Mouse (Mus musculus) neural tube, embryonic 12.5 days (tissue): ENCODE results near the gene Eef2. TPM values are rescaled to one million over a fixed set of nuclear protein-coding genes. Genes with fewer than 3 reads are reported as not detected.
"Not testable (repeated sequence)": the region's sequence is repeated elsewhere in the genome, so short reads cannot be mapped to it uniquely, and the experiment has no call there.

Source experiments
- ATAC-seq: fragments of 200-750 bp; cut with Nextera tagmentation; 2 replicates; pipeline ENCODE4 v1.8.0; 2017; ENCODE audit warnings: low read depth, mild to moderate bottlenecking, moderate TSS enrichment, moderate library complexity; ENCODE audit not compliant: low FRiP score
- H3K27ac ChIP-seq: fragments of 300-500 bp; sonication (generic); 2 replicates; pipeline ENCODE4 v1.5.1; 2016
- H3K27me3 ChIP-seq: fragments of 300-500 bp; sonication (generic); replicated peaks from 2 replicates; pipeline ENCODE4 v1.6.1; 2016; ENCODE audit warnings: mild to moderate bottlenecking
- H3K36me3 ChIP-seq: fragments of 300-500 bp; sonication (generic); 2 replicates; pipeline ENCODE4 v1.6.1; 2016; ENCODE audit warnings: mild to moderate bottlenecking
- H3K4me1 ChIP-seq: fragments of 300-500 bp; sonication (generic); 2 replicates; pipeline ENCODE4 v1.6.1; 2016
- H3K4me2 ChIP-seq: fragments of 300-500 bp; sonication (generic); replicated peaks from 2 replicates; pipeline ENCODE4 v1.6.1; 2016; ENCODE audit warnings: mild to moderate bottlenecking
- H3K4me3 ChIP-seq: fragments of 300-500 bp; sonication (generic); 2 replicates; pipeline ENCODE4 v1.5.1; 2016
- H3K9ac ChIP-seq: fragments of 300-500 bp; sonication (generic); 2 replicates; pipeline ENCODE4 v1.6.1; 2016; ENCODE audit warnings: mild to moderate bottlenecking
- H3K9me3 ChIP-seq: fragments of 300-500 bp; sonication (generic); 2 replicates; pipeline ENCODE4 v1.6.1; 2016; ENCODE audit warnings: mild to moderate bottlenecking
- WGBS: fragments of 180-500 bp; shearing (Covaris S2); methylation state at CpG from one replicate; pipeline ENCODE4 v1.1.7; 2016; 5-methylcytosine and 5-hydroxymethylcytosine counted together
- polyA plus RNA-seq: library from polyadenylated mRNA; unstranded; fragments of >200 nt; fragmentation: Nextera tagmentation; extraction: Ambion mirVana; gene quantifications from 2 replicates; pipeline ENCODE4 v1.2.1, GENCODE M21; 2016

Gene Eef2
- polyA plus RNA-seq, 1 experiment from 2014 or later: 515 TPM

DNA sequence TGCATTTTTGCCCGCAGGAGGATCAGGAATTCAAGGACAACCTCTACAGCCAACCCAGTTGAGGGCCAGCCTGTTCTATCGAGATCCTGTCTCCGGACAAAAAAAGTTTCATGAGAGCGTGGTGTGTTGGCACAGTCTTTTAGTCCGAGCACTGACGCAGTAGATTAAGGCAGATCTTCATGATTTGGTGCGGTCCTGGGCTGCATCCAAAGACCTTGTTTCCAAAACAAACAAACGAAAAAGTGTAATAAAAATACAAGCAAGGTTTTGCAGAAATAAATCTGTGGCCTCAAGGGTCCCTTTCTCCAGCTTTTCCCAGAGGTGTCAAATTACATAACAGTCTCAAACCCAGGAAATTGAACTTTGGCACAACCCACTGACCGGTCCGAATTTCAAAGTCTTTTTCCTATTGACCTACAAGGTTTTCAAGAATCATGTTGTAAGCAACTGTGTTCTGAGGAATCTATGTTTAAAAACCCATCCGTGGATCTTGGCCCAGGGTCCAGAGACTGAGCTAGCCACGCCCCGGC is 430 bp upstream of the Eef2 start:
- H3K36me3 ChIP-seq: peaks cover 38% of the 10 kb centered on the region
- no peaks in the 10 kb centered on the region for H3K9me3 ChIP-seq
- H3K27ac ChIP-seq: peak overlapping the region; percentile 57; the same call in 1 of the 2 replicates
- H3K27me3 ChIP-seq: no peaks in the 10 kb centered on the region
- peak overlapping the region; percentile 99 for H3K4me2 ChIP-seq
- peak overlapping the region; percentile 10; the same call in 1 of the 2 replicates for H3K9ac ChIP-seq
- H3K4me3 ChIP-seq: peak overlapping the region; percentile 85
- peaks cover 44% of the 10 kb centered on the region for H3K4me1 ChIP-seq
- 9% methylated on average over 13 of the region's 13 CpGs for WGBS
- ATAC-seq: 0 out of 2 replicates have a peak, but pooled peaks have one; percentile 1

DNA sequence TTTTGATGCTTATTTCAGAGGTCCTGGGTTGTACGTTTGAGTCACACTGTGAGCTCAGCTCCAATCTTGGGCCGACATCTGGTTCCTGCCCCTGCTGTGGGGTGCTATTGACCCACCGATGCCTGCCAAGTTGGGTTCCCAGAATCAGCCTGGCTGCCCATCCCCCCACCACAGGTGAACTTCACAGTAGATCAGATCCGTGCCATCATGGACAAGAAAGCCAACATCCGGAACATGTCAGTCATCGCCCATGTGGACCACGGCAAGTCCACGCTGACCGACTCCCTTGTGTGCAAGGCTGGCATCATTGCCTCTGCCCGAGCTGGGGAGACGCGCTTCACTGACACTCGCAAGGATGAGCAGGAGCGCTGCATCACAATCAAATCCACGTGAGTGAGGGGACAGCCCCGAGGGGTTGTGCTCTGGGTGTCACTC is 1.1 kb downstream of the Eef2 start:
- H3K4me3 ChIP-seq: peak overlapping the region; percentile 85
- 16% methylated on average over 16 of the region's 16 CpGs for WGBS
- H3K27me3 ChIP-seq: no peaks in the 10 kb centered on the region
- peak overlapping the region; percentile 93 for H3K9ac ChIP-seq
- ATAC-seq: no peak
- H3K4me1 ChIP-seq: peaks cover 50% of the 10 kb centered on the region
- peak overlapping the region; percentile 99 for H3K4me2 ChIP-seq
- no peaks in the 10 kb centered on the region for H3K9me3 ChIP-seq
- H3K36me3 ChIP-seq: peaks cover 53% of the 10 kb centered on the region
- peak overlapping the region; percentile 77 for H3K27ac ChIP-seq

DNA sequence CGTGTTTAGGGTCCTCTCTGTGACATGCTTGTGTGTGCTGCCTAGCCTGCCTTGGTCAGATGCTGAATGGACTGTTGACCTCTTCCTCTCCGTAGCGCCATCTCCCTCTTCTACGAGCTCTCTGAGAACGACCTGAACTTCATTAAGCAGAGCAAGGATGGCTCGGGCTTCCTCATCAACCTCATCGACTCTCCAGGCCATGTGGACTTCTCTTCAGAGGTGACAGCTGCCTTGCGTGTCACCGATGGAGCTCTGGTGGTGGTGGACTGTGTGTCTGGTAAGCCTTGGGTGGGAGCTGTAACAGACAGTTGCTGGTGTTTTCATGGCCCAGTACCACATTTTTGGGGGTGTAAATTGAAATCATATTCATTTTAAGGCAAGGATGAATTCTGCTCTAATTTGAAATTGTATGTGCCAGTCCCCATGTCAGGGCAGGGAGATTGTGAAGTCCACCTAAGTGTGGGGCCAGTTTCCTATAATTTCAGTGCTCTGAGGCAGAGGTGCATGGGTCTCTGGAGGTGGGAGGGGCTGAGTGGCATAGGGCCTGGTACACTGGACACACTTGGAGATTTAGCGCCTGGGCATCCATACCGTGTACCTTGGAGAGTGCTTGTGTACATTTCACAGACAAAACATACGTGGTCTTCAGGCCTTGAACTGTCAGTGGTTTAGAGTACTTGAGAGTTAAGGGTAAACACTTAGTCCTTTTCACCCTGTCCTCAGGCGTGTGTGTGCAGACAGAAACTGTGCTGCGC is 1.7 kb downstream of the Eef2 start:
- Histone ChIP-seq H3K27ac (no peak overlapping the region), H3K4me3 (peak overlapping the region; percentile 85), H3K27me3 (no peaks in the 10 kb centered on the region), H3K9ac (peak overlapping the region; percentile 93), H3K4me1 (peaks cover 50% of the 10 kb centered on the region), H3K9me3 (no peaks in the 10 kb centered on the region), H3K36me3 (peaks cover 53% of the 10 kb centered on the region), H3K4me2 (peak overlapping the region; percentile 99)
- WGBS: 70% methylated on average over 14 of the region's 14 CpGs
- ATAC-seq: no peak

DNA sequence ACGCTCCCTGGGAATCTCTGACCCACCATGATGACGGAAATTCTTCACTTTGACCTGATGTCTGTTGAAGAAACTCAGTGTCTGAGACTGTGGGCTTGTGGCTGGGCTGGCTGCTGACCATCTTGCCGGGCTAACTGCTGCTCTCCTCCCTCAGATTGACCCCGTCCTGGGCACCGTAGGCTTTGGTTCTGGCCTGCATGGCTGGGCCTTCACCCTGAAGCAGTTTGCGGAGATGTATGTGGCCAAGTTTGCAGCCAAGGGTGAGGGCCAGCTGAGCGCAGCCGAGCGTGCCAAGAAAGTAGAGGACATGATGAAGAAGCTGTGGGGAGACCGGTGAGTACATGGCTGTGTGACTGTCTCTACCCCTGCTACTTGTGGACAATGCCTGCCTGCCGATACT is 2.5 kb downstream of the Eef2 start:
- H3K4me3 ChIP-seq: no peak overlapping the region
- peaks cover 50% of the 10 kb centered on the region for H3K4me1 ChIP-seq
- no peaks in the 10 kb centered on the region for H3K27me3 ChIP-seq
- no peaks in the 10 kb centered on the region for H3K9me3 ChIP-seq
- H3K9ac ChIP-seq: no peak overlapping the region
- ATAC-seq: no peak
- WGBS: 92% methylated on average over 11 of the region's 11 CpGs
- peak overlapping the region; percentile 99; the same call in 1 of the 2 replicates for H3K4me2 ChIP-seq
- H3K36me3 ChIP-seq: peaks cover 53% of the 10 kb centered on the region
- no peak overlapping the region for H3K27ac ChIP-seq

DNA sequence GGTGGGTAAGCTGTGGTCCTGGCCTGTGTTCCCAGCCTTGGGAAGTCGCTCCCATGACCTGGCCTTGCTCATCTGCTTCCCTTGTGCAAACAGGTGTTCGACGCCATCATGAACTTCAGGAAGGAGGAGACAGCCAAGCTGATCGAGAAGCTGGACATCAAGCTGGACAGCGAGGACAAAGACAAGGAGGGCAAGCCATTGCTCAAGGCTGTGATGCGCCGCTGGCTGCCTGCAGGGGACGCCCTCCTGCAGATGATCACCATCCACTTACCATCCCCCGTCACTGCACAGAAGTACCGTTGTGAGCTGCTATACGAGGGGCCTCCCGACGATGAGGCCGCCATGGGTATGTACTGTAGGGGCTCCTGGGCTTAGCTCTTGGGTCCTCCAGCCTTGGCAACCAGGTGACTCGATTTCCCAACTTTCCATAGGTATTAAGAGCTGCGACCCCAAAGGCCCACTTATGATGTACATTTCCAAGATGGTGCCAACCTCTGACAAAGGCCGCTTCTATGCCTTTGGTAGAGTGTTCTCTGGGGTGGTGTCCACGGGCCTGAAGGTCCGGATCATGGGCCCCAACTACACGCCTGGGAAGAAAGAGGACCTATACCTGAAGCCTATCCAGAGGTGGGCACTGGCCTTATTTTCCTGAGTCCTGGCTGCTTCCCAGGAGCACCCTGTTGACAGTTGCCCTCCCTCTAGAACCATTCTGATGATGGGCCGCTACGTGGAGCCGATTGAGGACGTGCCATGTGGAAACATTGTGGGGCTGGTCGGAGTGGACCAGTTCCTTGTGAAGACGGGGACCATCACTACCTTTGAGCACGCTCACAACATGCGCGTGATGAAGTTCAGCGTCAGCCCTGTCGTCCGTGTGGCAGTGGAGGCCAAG is 3.3 kb downstream of the Eef2 start:
- Histone ChIP-seq H3K4me2 (no peak overlapping the region), H3K4me3 (no peak overlapping the region), H3K27me3 (no peaks in the 10 kb centered on the region), H3K36me3 (peaks cover 59% of the 10 kb centered on the region), H3K4me1 (peaks cover 46% of the 10 kb centered on the region), H3K27ac (no peak overlapping the region), H3K9ac (no peak overlapping the region), H3K9me3 (no peaks in the 10 kb centered on the region)
- ATAC-seq: no peak
- 91% methylated on average over 32 of the region's 32 CpGs for WGBS

DNA sequence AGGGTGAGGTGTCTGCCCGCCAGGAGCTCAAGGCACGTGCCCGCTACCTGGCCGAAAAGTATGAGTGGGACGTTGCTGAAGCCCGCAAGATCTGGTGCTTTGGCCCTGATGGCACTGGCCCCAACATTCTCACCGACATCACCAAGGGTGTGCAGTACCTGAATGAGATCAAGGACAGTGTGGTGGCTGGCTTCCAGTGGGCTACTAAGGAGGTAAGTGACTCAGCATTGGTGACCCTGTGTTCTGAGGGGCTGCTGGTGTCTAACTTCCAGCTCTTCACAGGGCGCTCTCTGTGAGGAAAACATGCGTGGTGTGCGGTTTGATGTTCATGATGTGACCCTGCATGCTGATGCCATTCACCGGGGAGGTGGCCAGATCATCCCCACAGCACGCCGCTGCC is 4.5 kb downstream of the Eef2 start:
- WGBS: 93% methylated on average over 13 of the region's 13 CpGs
- Histone ChIP-seq H3K4me2 (no peak overlapping the region), H3K36me3 (peaks cover 71% of the 10 kb centered on the region), H3K9me3 (no peaks in the 10 kb centered on the region), H3K27me3 (no peaks in the 10 kb centered on the region), H3K4me3 (no peak overlapping the region), H3K9ac (no peak overlapping the region), H3K27ac (no peak overlapping the region), H3K4me1 (peaks cover 38% of the 10 kb centered on the region)
- no peak for ATAC-seq

DNA sequence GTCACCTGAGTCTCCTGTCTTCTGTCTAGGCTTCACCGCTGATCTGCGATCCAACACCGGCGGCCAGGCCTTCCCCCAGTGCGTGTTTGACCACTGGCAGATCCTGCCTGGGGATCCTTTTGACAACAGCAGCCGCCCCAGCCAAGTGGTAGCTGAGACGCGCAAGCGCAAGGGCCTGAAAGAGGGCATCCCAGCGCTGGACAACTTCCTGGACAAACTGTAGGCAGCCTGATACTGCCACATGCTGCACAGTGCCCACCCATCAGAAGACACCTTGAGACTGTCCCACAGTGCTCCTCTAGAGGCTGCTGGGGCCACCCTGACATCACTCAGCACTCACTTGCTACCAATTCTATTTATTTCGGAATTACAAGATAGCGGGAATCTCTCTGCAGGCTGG is 5.4 kb downstream of the Eef2 start:
- not testable (repeated sequence) for H3K27ac ChIP-seq, H3K27me3 ChIP-seq, H3K4me3 ChIP-seq, H3K9ac ChIP-seq, ATAC-seq, H3K4me2 ChIP-seq, H3K9me3 ChIP-seq
- peaks cover 36% of the 10 kb centered on the region for H3K4me1 ChIP-seq
- H3K36me3 ChIP-seq: peaks cover 78% of the 10 kb centered on the region
- 84% methylated on average over 12 of the region's 12 CpGs for WGBS

DNA sequence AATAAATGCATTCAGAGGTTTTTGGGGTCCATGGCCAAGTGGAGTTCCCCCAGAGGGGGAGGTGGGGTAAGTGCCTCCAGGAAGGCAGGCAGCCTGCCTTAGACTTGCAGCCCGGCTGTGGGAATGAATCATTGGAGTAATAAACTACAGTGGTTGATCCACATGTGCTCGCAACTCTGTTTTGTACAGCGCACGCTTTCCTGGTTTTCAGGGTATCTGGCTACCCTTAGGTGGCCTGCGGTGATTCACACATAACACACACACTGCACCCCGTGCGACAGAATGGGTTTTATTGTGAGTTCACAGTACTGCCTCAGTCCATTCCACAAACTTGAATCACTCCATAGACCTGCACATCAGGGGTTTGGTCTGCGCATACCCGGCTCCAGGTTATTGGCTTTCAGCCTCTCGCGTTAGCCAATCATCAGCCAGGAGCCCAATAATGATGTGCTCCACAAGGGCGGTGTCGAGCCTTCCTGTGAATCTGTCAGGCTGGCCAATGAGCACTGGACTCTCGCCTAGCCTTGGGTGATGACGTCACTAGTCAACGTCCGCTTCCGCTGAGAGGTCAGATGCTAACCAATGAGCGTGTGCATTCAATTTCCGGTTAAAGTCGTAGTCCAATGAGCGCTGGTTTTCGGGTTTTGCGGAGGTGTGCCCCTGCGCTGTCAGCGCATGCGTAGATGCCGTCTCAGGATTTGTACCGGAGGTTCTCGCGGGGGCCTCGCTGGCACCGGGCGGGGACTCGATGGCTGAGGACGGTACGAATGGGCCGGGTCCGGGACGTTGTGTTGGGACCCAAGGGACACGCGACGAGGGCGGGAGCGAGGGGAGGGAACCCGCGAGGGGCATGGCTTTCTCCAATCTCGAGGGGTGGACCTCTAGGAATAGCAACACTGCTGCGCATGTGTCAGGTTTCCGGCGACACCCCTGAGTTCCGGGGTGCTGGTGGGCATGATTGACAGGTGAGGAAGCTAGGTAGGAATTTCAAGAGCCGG is 6.2 kb downstream of the Eef2 start, which contains the start of gene Dapk3:
Dapk3 (plus strand) TSS at position 670 of the 998 bp plus-strand sequence.
- H3K4me3 ChIP-seq: peak within 1 kb of the TSS; percentile 57
- peak within 1 kb of the TSS; percentile 69 for H3K4me2 ChIP-seq
- H3K27me3 ChIP-seq: no peaks in the 10 kb centered on the region
- 4% methylated on average over 53 of the region's 53 CpGs for WGBS
- no peaks in the 10 kb centered on the region for H3K9me3 ChIP-seq
- H3K9ac ChIP-seq: peak within 1 kb of the TSS; percentile 66
- H3K36me3 ChIP-seq: peaks cover 81% of the 10 kb centered on the region
- peaks cover 32% of the 10 kb centered on the region for H3K4me1 ChIP-seq
- ATAC-seq: peak; percentile 93
- 0 out of 2 replicates have a peak within 1 kb of the TSS, but pooled peaks have one; percentile 28 for H3K27ac ChIP-seq

DNA sequence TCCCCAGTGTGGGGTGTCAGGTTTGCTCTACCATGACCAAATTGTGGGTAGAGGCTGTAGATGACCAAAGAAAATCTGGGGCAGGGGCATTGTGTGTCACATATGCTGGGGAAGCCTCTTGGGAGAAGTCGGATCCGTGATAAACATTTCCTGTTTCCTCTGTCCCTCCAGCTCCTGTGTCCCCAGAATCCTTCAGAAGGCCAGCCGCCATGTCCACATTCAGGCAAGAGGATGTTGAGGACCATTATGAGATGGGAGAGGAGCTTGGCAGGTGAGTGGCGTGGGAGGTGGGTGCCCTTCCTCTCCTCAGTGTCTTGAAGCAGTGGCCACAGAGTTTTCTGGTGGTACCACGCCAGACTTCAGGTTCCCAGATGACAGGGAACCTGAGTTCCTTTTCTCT is 7.4 kb downstream of the Eef2 start, which contains the start of gene 4930442H23Rik:
4930442H23Rik (minus strand) TSS at position 45 of the 400 bp plus-strand sequence.
- Histone ChIP-seq H3K36me3 (peaks cover 74% of the 10 kb centered on the region), H3K27me3 (no peaks in the 10 kb centered on the region)
- WGBS: 82% methylated on average over 5 of the region's 5 CpGs

DNA sequence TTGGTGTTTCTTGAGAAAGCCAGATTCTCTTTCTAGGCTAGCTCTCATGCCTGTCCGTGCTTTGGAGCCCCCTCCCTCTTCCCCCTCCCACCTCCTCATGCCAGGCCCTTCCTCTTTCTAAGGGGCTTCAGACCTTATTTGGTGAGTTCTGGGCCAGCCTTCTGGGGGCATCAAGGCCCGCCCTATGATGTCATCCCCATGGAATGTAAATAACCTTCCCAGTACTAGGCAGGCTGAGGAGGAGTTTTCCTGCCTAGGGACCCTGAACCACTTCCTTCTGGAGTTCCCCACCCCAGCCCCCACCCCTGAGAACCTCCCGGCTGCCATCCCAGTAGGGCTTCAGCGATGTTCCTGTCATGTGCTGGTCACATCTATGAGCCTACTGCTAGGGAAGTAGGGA is 8.3 kb downstream of the Eef2 start:
- no peak overlapping the region for H3K4me2 ChIP-seq
- WGBS: 67% methylated on average over 4 of the region's 4 CpGs
- no peak overlapping the region for H3K9ac ChIP-seq
- H3K36me3 ChIP-seq: peaks cover 67% of the 10 kb centered on the region
- no peaks in the 10 kb centered on the region for H3K9me3 ChIP-seq
- no peaks in the 10 kb centered on the region for H3K27me3 ChIP-seq
- H3K4me1 ChIP-seq: peaks cover 21% of the 10 kb centered on the region
- no peak for ATAC-seq
- H3K4me3 ChIP-seq: no peak overlapping the region
- H3K27ac ChIP-seq: no peak overlapping the region

More for the DNA sequence above, 7.4 kb downstream of the Eef2 start, which contains the start of gene 4930442H23Rik:
- Histone ChIP-seq H3K9ac (peak within 1 kb of the TSS; percentile 66), H3K4me1 (peaks cover 21% of the 10 kb centered on the region), H3K4me3 (peak within 1 kb of the TSS; percentile 57), H3K27ac (0 out of 2 replicates have a peak within 1 kb of the TSS, but pooled peaks have one; percentile 28), H3K9me3 (no peaks in the 10 kb centered on the region), H3K4me2 (peak within 1 kb of the TSS; percentile 69)
- no peak for ATAC-seq

DNA sequence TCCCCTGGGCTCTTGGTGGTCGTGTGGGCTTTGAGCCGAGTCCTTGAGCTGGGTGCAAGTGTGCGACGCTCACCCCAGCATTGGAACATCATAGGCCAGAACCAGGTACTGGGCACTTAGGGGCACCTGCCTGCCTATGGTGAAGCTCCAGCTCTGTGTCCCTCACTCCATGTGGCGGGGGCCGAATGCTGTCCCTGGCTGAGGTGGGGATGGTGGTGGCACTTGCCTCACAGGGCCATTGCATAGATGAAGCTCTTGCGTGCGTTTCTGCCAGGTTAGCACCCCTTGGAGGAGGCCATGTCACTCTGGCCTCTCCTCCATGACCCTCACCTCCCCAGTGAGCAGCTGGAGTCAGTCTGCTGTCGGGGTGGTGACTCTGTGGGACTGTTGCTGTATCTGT is 10.7 kb downstream of the Eef2 start:
- WGBS: 94% methylated on average over 9 of the region's 9 CpGs
- Histone ChIP-seq H3K9me3 (no peaks in the 10 kb centered on the region), H3K4me1 (peaks cover 11% of the 10 kb centered on the region), H3K4me2 (no peak overlapping the region), H3K4me3 (no peak overlapping the region), H3K9ac (no peak overlapping the region), H3K27me3 (no peaks in the 10 kb centered on the region), H3K36me3 (peaks cover 60% of the 10 kb centered on the region), H3K27ac (no peak overlapping the region)
- ATAC-seq: no peak
